Mouse (Mus musculus) inflammation-experienced regulatory T-cells (primary cell): ENCODE results near the gene Ankrd34b. TPM values are rescaled to one million over a fixed set of nuclear protein-coding genes. Genes with fewer than 3 reads are reported as not detected.

ENCODE experiments used
- polyA plus RNA-seq, 2 experiments: library from polyadenylated mRNA; unstranded; fragments of 100-300 nt; shearing (Covaris generic); gene quantifications; one replicate each; pipeline ENCODE4 v1.2.1; 2017

Ankrd34b gene
- under 1 TPM; 0.05 to 0.51 TPM for polyA plus RNA-seq

DNA sequence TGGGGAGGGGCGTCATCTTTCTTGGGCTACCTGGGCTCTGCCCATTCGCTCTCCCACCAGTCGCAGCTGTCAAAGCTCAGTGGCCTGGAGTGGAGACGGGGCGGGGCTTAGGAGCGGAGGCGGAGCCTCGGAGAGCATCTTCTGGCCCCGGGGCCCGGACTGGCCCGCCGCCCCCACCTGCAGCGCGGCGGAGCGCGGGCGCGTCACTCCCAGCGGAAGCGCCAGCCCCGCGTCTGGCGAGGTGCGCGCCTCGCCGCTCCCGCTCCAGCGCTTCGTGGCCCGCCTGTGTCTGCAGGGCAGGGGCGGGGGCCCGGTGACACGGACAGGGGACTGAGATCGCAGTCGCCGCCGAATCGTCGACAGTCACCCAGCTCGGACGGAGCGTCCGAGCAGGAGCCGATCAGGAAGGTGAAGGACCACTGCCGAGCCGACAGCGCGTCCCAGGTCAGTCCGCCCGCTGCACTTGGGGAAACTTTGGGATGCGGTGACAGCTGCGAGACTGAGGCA lies at the start of gene Ankrd34b:
TSS of gene Ankrd34b (plus strand) at position 139 of the 507 bp plus-strand sequence.

DNA sequence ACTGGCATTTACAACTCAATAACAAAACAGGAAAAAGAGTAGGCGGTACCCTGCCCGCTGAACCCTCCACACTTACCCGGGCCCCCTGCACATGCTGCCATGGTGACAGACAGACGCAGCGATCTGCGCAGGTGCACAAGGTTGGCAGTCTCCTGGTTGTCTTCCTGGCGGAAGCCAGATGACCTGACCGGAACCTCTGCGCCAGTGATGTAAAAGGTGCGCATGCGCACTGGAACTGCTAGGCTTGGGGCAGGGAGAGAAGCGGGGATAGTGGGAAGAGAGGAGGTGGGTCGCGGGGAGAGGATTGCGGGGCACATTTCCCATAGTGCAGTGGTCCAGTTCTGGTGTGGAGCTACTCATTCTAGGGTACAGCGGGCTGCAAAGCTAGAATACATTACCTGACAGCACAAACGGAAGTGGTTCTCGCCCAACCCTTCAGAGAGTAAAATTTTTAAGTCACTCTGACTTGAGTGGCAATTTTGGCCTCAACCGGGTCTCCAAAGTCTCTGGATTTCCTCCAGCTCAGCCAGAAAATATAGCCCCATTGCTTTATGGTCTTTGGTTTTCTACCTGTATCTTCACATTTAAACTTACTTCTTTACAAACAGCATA lies 58.3 kb downstream of the Ankrd34b start, which contains the start of gene Fam151b:
TSS of gene Fam151b (minus strand) at position 164 of the 612 bp plus-strand sequence.

Other genes starting within 250 kb of the Ankrd34b start
- gene Gm20379, start 119.9 kb upstream of the Ankrd34b start, polyA plus RNA-seq, result 1 to 10 TPM; 1.2 to 1.5 TPM
- 1 to 10 TPM; 2.0 TPM for gene Dhfr, start 71.2 kb upstream of the Ankrd34b start, polyA plus RNA-seq
- gene Msh3, start 70.9 kb upstream of the Ankrd34b start, polyA plus RNA-seq, result 10 to 100 TPM; 43.3 to 44.6 TPM
- 1 to 10 TPM; 7.5 to 9.0 TPM for gene Fam151b, start 58.1 kb downstream of the Ankrd34b start, polyA plus RNA-seq
- gene Zfyve16, start 105.0 kb downstream of the Ankrd34b start, polyA plus RNA-seq, result 10 to 100 TPM; 13.6 to 14.7 TPM
- not detected for gene Spz1, start 150.3 kb downstream of the Ankrd34b start, polyA plus RNA-seq
- gene Serinc5, start 185.2 kb downstream of the Ankrd34b start, polyA plus RNA-seq, result 10 to 100 TPM; 10.3 to 18.6 TPM